Comparison of ENCODE assay signal across 10 mouse cellular contexts in the genomic region with DNA sequence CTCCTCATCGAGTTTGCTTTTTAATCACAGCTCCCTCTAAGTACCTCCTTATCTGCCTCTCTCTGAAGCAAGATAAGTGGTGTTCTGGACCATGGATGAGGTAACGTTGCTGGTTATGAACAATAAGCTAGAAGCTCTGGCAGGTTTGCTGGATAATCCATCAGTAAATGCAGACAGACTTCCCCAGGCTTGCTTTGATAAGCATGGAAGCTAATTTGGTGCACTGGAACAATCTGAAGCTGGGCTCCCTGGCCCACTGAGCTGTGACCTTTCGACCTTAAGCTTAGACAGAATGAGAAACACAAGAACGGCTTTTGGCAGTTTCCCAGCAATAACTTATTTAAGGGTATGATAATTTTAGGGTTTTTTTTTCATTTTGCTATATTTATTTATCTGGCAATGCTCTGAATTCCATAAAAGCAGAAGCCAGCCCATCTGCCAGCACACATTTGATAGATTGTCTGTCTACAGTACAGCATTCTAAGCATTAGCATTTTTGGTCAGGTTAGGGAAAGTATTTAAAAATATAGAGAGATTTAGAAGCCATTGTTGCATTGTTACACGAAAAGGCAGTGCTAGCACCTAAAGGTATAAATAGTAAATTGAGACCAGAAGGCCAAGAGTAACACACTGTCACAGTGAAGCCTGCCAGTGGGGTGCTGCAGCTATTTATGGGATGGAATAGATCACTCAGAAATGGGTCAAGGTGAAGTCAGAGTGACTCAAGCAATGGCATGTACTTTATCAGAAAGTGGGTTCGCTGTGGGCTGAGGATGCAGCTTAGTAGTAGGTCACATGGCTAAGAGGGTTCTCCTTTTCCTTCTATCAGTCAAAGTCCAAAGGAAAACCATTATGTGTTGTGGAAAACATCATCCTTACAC.
DNase-seq lines count a peak whose midpoint lies in the region; ATAC-seq and TF ChIP-seq lines count a peak whose summit lies in the region.
"Had no signal": no experiment of that assay in that cellular context is flagged by ENCODE, and none has a peak within 500 bp of the region (broad histone marks: within the 10 kb centered on the region; RNA-seq: fewer than 3 reads in every experiment).

No protein-coding gene starts in this region.

- H3K36me3 ChIP-seq in heart, embryonic 12.5 days: no peaks in the 10 kb centered on the region
- no peaks in the 10 kb centered on the region for H3K36me3 ChIP-seq in lung, embryonic 16.5 days (ENCODE audit: control insufficient read depth, insufficient read depth, low read length)
- no peaks in the 10 kb centered on the region for H3K36me3 ChIP-seq in liver, postnatal 0 days (replicated peaks; ENCODE audit: insufficient read depth, low read length)
- H3K36me3 ChIP-seq: embryonic facial prominence, embryonic 13.5 days had no signal

- no peak overlapping the region for H3K4me3 ChIP-seq in heart, embryonic 12.5 days
- H3K4me3 ChIP-seq in lung, embryonic 16.5 days (ENCODE audit: low read length): no peak overlapping the region
- H3K4me3 ChIP-seq in liver, postnatal 0 days (ENCODE audit: low read depth, low read length): no peak overlapping the region
- H3K4me3 ChIP-seq: embryonic facial prominence, embryonic 13.5 days had no signal

- H3K4me2 ChIP-seq in heart, embryonic 12.5 days: no peak overlapping the region
- 0 out of 2 replicates have a peak overlapping the region, but pooled peaks have one; percentile 4 for H3K4me2 ChIP-seq in lung, embryonic 16.5 days (ENCODE audit: low read depth, low read length)
- no peak overlapping the region for H3K4me2 ChIP-seq in liver, postnatal 0 days (ENCODE audit: low read depth, low read length)
- H3K4me2 ChIP-seq: embryonic facial prominence, embryonic 13.5 days had no signal

- DNase-seq in frontal cortex, postnatal 10 days (ENCODE audit: low spot score in 2 of 2): no peak
- peak; percentile 1 to 44 for DNase-seq in adrenal gland, postnatal 36 days
- no peak for DNase-seq in liver, postnatal 0 days

- peak overlapping the region; percentile 84 for H3K27ac ChIP-seq in heart, embryonic 12.5 days (ENCODE audit: poor library complexity, severe bottlenecking)
- H3K27ac ChIP-seq in lung, embryonic 16.5 days (ENCODE audit: low read length): peak overlapping the region; percentile 65
- no peak overlapping the region for H3K27ac ChIP-seq in liver, postnatal 0 days (ENCODE audit: low read depth)
- H3K27ac ChIP-seq: embryonic facial prominence, embryonic 13.5 days; liver, embryonic 14.5 days had no signal

- no peak for TF ChIP-seq CTCF in liver, postnatal 0 days (IDR thresholded peaks at IDR 0.05; ENCODE audit: low read depth)

- peaks cover 19% of the 10 kb centered on the region for H3K4me1 ChIP-seq in heart, embryonic 12.5 days (replicated peaks)
- H3K4me1 ChIP-seq in lung, embryonic 16.5 days (replicated peaks; ENCODE audit: control insufficient read depth, insufficient read depth, low read length): peaks cover 5% of the 10 kb centered on the region
- H3K4me1 ChIP-seq in liver, postnatal 0 days (ENCODE audit: insufficient read depth): no peaks in the 10 kb centered on the region

- H3K9ac ChIP-seq in heart, embryonic 12.5 days: no peak overlapping the region
- H3K9ac ChIP-seq in lung, embryonic 16.5 days (ENCODE audit: low read length): no peak overlapping the region
- no peak overlapping the region for H3K9ac ChIP-seq in liver, postnatal 0 days (replicated peaks)
- H3K9ac ChIP-seq: embryonic facial prominence, embryonic 13.5 days; liver, embryonic 14.5 days had no signal

- H3K27me3 ChIP-seq in heart, embryonic 12.5 days (replicated peaks): no peaks in the 10 kb centered on the region
- H3K27me3 ChIP-seq in lung, embryonic 16.5 days (ENCODE audit: control insufficient read depth, insufficient read depth, low read depth, low read length): no peaks in the 10 kb centered on the region
- H3K27me3 ChIP-seq in liver, postnatal 0 days (ENCODE audit: insufficient read depth, low read length): no peaks in the 10 kb centered on the region
- H3K27me3 ChIP-seq: embryonic facial prominence, embryonic 13.5 days had no signal

- 9% methylated on average over 6 of the region's 6 CpGs for WGBS in heart, embryonic 12.5 days
- WGBS in lung, embryonic 16.5 days: 30% methylated on average over 6 of the region's 6 CpGs
- WGBS in liver, postnatal 0 days (ENCODE audit: insufficient replicate concordance): 52% methylated on average over 6 of the region's 6 CpGs

- ATAC-seq in frontal cortex, adult (ENCODE audit: low TSS enrichment): peak; percentile 74; the same call in 1 of the 2 replicates
- peak; percentile 83 for ATAC-seq in heart, embryonic 12.5 days (ENCODE audit: insufficient number of reproducible peaks, low FRiP score)
- peak; percentile 82 for ATAC-seq in lung, embryonic 16.5 days (ENCODE audit: low read depth)
- no peak for ATAC-seq in erythroid progenitor cell, adult 5-6 weeks (replicated peaks; ENCODE audit: low FRiP score, poor library complexity, severe bottlenecking)
- no peak for ATAC-seq in megakaryocyte progenitor cell, adult 5-6 weeks (replicated peaks; ENCODE audit: poor library complexity)
- no peak for ATAC-seq in liver, postnatal 0 days

- TF ChIP-seq EP300 in liver, postnatal 0 days (IDR thresholded peaks at IDR 0.05; ENCODE audit: low read depth): no peak

- no peaks in the 10 kb centered on the region for H3K9me3 ChIP-seq in heart, embryonic 12.5 days (replicated peaks)
- H3K9me3 ChIP-seq in lung, embryonic 16.5 days (ENCODE audit: control insufficient read depth, low read length): no peaks in the 10 kb centered on the region
- no peaks in the 10 kb centered on the region for H3K9me3 ChIP-seq in liver, postnatal 0 days (ENCODE audit: low read length)
- H3K9me3 ChIP-seq: embryonic facial prominence, embryonic 13.5 days had no signal

Comparison
In these comparisons a context has a peak if more than half of its experiments do, and no peak if none do; other contexts are left out.
1. ATAC-seq: peak in frontal cortex, adult (single experiment), heart, embryonic 12.5 days (single experiment) and lung, embryonic 16.5 days (single experiment); none in erythroid progenitor cell, adult 5-6 weeks (single experiment), megakaryocyte progenitor cell, adult 5-6 weeks (single experiment) and liver, postnatal 0 days (single experiment).
2. DNase-seq: peak in adrenal gland, postnatal 36 days (2 of 2); none in frontal cortex, postnatal 10 days (0 of 2) and liver, postnatal 0 days (single experiment).